Mouse (Mus musculus) layer of hippocampus, adult 8-10 months (tissue): ENCODE results near the gene Fam172a. TPM values are rescaled to one million over a fixed set of nuclear protein-coding genes. Genes with fewer than 3 reads are reported as not detected.

Experiments
- DNase-seq, 2 experiments: peaks; one replicate each; pipeline ENCODE4 v3.0.0; 2022; ENCODE audit warnings: low spot score in 2 of 2
- total RNA-seq, 4 experiments: library from RNA; stranded (reverse); gene quantifications; 2 replicates each; pipeline ENCODE4 v1.2.4; 2022

Gene Fam172a
- total RNA-seq, 4 experiments from 2014 or later, result 39.1 to 42.2 (median 41.0) TPM

- DNase-seq, result no peak
Measured at GRCm38 (mm10) chr13:78099746-78100530, 398.1 kb downstream of the Fam172a start.

- DNase-seq, result no peak
Measured at GRCm38 (mm10) chr13:78100664-78101063, 398.8 kb downstream of the Fam172a start.

- no peak for DNase-seq
Measured at GRCm38 (mm10) chr13:78102337-78102736, 400.5 kb downstream of the Fam172a start.

- DNase-seq, result no peak
Measured at GRCm38 (mm10) chr13:78104851-78105250, 403.0 kb downstream of the Fam172a start.

- no peak for DNase-seq
Measured at GRCm38 (mm10) chr13:78110648-78111047, 408.8 kb downstream of the Fam172a start.

GRCm38 (mm10) chr13:78113978-78114377 is 412.1 kb downstream of the Fam172a start:
- DNase-seq, result no peak

- no peak for DNase-seq
Measured at GRCm38 (mm10) chr13:78118715-78119114, 416.9 kb downstream of the Fam172a start.

GRCm38 (mm10) chr13:78121991-78122390 is 420.2 kb downstream of the Fam172a start:
- DNase-seq, result no peak

- DNase-seq, result no peak
Measured at GRCm38 (mm10) chr13:78123911-78124426, 422.1 kb downstream of the Fam172a start.

- no peak for DNase-seq
Measured at GRCm38 (mm10) chr13:78157465-78157864, 455.6 kb downstream of the Fam172a start.

- no peak for DNase-seq
Measured at GRCm38 (mm10) chr13:78162149-78162548, 460.3 kb downstream of the Fam172a start.

- DNase-seq, result peak; percentile 77 to 82
Measured at GRCm38 (mm10) chr13:78163087-78163958, 461.5 kb downstream of the Fam172a start.

- DNase-seq, result no peak
Measured at GRCm38 (mm10) chr13:78164941-78165340, 463.1 kb downstream of the Fam172a start.

- no peak for DNase-seq
Measured at GRCm38 (mm10) chr13:78168166-78168565, 466.3 kb downstream of the Fam172a start.

- no peak for DNase-seq
Measured at GRCm38 (mm10) chr13:78171320-78171719, 469.5 kb downstream of the Fam172a start.

- DNase-seq, result no peak
Measured at GRCm38 (mm10) chr13:78171984-78172636, 470.3 kb downstream of the Fam172a start.

GRCm38 (mm10) chr13:78172861-78173260 is 471.0 kb downstream of the Fam172a start:
- no peak for DNase-seq

GRCm38 (mm10) chr13:78174191-78174590 is 472.4 kb downstream of the Fam172a start:
- DNase-seq, result no peak

- DNase-seq, result no peak
Measured at GRCm38 (mm10) chr13:78174891-78175290, 473.1 kb downstream of the Fam172a start.

GRCm38 (mm10) chr13:78175821-78176380 is 474.1 kb downstream of the Fam172a start:
- peak in 1 of 2 experiments; percentile 57 for DNase-seq

- DNase-seq, result no peak
Measured at GRCm38 (mm10) chr13:78177381-78177950, 475.6 kb downstream of the Fam172a start.
